Mouse (Mus musculus): Measurements from ENCODE around the gene Edar.
"Not testable (repeated sequence)": the region's sequence is repeated elsewhere in the genome, so short reads cannot be mapped to it uniquely, and the experiment has no call there.

Gene Edar

DNA sequence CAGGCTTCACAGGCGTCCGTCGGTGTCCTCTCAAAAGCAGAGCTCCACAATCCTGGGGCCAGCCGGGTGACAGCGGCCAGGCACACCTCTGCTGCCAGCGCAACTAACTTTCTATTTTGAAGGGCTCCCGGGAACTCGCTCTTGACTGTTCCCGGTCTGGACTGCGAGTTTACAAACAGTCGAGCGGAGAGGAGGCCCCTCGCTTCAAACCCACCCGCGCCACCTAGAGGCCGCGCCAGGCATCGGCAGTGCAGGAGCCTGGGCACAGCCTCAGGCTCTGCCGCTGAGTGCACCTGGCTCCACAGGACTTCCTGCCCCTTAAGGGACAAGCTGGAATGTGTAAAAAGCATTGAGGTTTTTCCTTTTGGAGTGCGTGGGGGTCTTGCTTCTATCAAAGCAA is at the start of gene Edar:
Edar (minus strand) TSS at position 122 of the 400 bp plus-strand sequence.
- peak; percentile 86 for DNase-seq

DNA sequence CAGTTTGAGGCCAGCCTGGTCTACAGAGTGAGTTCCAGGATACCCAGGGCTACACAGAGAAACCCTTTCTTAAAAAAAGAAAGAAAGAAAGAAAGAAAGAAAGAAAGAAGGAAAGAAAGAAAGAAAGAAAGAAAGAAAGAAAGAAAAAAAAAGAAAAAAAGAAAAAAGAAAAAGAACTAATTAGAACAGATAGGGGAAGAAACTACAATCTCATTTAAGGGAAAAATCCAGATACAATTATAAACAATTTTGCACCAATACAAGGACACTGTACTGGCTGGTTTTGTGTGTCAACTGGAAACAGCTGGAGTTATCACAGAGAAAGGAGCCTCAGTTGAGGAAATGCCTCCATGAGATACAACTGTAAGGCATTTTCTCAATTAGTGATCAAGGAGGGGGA is 42.7 kb upstream of the Edar start, which contains the start of gene Gm17542:
Gm17542 (minus strand) TSS at position 101 of the 400 bp plus-strand sequence.
- not testable (repeated sequence) for DNase-seq

DNA sequence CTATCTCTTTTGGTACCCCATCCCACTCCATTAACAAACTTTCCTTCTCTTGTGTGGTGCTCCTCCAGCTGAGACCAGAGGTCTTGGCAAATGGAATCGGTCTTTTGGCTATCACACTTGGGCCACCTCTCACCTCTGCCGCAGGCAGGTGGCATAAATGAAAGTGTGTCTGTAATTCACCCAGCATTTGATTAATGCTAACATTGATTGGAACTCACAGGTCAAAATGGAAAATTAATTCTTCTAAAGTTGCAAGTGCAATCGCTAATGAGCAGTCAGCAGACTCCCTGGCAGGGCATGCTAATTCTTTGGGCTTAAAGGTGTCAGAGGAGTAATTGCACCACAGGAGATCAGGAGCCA is 39.3 kb upstream of the Edar start:
- no peak for DNase-seq

DNA sequence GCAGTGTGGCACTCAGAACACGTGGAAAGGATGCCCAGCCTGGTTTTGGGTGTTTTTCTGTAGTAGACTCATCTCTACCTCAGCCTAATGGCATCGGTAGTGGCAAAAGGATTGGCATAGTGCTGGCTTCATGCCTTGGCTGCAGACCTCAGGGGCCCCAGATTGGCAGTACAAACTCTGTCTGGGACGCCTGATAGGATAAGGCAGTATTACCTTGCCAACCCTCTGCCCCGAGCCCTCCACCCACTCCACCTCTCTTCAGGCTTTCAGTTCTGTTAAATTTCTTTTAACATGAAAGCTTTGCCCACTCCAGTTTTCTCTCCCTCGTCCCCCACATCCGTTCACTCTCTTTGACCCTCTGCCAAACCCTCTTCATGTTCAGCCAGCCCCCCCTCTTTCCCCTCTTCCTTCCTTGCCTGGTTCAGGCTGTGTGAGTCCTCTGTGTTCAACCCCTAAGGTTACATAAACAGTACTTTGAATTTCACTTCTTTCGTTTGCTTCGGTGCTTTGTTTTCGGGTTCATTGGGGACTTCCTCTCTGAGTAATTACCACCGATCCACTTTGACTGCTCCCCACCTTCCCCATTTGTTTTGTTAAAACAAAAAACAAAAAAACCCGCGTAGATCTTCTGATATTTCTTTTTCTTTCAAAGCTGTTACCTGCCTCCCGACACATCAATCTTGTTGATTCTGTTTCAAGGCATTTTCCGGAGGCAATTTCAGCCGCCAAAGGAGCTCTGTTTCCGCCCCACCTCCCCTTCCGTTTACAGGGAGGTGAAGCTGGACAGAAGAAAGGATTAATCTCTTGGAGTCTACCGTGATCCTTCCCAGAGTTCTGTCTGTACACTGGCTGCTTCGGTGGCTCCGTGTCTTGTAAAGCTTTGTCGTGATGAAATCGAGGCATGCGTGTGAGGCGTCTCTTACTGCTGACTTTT is 38.7 kb upstream of the Edar start:
- DNase-seq, result no peak

DNA sequence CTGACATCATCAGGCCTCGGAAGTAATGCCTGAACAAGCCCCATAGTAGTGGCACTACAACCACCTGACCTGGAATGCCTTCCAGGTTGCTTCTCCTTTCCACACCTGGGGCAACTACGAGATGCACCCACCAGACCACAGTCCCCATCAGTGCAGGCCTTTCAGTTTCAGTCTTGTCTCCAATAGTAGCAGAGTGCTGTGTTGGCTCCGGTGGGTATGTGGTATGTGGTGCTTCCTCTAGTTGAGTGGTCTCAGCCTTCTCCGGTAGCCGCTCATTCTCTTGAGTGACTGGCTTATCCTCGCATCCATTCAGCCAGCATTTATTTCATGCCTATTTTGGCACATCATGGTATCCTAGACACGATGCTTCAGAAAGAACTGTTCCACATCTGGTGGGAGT is 37.8 kb upstream of the Edar start:
- no peak for DNase-seq

DNA sequence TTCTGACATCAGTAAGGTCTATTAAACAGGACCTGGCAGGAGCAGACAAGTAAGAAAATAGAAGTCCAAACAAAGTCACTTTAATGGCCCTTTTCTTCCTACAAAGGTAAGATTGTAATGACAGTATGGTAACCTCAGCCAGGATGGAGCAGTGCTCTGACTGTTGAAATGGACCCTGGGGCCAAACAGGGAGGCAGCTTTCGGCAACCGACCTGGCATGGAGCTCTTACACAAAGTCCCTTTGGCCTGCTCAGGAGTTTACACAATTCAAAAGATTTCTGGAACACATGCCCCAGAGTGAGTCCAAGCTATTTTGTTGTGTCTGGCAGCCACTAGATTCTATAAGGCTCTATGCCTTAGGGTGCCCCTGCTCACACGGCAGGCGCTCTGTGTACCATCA is 33.6 kb upstream of the Edar start:
- no peak for DNase-seq

DNA sequence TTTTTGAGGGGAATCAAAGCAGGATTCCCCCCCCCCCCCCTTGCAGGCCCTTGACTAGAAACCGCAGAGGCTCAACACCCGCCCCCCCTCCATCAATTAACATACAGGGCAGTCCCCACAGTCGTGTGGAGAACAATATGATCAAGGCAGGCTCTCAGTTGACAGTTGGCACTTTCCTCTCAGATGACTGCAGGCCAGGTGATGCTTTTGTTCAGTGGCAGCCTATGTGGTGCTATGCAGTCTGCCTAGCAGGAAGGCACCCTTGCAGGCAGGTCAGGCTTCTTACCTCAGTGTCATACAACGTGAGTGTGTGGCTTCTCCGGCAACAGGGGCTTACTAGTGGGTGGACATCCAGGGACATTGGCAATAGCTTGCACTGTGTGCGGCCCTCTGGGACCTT is 25.1 kb upstream of the Edar start:
- no peak for DNase-seq

DNA sequence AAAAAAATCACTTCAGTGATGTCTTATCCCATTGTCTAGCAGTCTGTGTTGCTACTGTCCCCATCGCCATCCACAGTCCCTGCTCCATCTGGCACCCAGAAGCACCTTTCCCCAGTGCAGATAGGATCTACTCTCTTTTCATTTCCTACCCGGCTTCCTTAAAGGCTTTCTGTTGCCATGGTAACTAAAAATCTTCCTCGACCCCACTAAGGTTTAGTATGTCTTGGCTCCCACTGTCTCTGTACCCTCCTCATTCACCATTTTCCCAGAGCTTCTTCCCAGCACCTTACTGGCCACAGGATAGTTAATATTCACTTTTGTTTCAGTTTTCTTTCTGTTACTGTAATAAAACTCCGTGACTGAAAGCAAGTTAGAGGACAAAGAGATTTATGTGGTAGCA is 24.7 kb upstream of the Edar start:
- no peak for DNase-seq

DNA sequence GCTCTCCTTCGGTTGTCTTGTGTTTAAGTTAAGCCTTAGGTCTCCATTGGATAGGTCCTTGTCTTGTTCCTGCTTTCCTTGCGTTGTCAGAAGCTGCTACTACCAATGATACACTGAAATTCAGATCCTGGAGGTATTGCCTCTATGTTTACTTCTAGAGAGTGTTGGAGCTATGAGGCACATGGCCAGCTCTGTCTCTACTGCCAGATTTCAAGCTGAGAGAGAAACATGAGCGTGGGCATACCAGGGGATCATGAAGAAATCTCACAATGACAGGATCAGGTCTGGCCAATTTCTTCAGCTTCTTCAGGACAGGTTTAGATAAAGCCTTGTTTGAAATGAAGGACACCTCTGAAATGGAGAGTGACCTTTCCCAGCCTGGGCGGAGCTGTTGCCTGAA is 23.5 kb upstream of the Edar start:
- DNase-seq, result no peak

- DNase-seq, result no peak
These were observed 15.6 kb upstream of the Edar start for GRCm38 (mm10) chr10:58691051-58691450.

DNA sequence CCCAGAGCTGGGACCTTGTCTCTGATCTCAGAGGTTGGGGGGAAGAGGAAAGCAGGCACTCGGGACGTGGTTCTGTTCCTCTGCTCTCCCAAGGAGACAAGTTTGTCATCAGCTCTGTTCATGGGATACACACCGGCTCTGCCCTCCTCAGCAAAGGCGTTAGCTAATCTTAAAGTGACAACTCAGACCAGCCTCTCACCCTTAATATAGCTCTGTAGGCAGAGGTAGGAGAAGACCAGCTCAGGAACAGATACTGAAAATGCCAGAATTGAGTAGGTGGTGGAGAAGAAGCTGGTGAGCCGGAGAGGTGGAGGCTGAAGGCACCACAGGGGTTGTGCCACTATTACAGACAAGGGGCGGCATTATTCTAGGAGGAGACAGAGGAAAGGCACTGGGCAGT is 3.8 kb upstream of the Edar start:
- DNase-seq, result no peak

DNA sequence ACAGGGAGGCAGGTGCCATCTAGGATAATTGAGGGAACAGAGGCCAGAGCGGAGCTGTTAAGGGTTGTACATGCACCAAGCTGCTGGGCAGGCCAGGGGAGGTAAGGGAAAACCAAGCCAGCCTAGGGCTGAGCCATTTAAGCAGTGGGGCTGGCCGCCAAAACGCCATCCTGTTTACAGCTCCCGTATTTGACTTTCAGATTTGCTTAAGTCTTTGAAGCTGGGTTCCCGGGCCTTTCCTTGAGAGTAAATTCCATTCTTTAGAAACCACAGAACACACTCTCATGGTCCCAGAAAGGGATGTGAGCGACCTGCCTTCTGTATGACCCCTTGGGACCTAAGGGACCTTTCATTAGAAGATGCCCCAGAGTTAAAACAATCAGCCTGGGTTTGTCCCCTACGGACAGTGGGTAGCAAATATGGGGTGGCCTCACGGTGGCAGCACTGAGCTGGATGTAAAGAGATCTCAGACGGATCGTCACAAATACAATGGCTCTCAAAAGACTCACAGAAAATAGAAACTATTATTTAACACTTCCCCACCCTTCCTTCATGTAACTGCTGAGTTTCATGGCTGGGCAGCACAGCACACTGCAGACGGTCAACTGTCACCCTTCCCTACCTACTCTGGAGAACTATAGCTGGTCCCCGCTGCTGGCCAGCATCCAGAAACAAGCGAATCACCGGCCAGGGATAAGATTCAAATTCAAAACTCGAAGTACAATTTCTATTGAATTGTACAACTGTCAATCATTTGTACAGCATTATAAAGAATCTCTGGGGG is 2.0 kb downstream of the Edar start:
- DNase-seq, result peak; percentile 89

- no peak for DNase-seq
These were observed 2.7 kb downstream of the Edar start for GRCm38 (mm10) chr10:58672557-58673277.

- DNase-seq, result no peak
These were observed 11.6 kb downstream of the Edar start for GRCm38 (mm10) chr10:58663868-58664267.

- DNase-seq, result peak; percentile 26
These were observed 12.0 kb downstream of the Edar start for GRCm38 (mm10) chr10:58663417-58663816.

DNA sequence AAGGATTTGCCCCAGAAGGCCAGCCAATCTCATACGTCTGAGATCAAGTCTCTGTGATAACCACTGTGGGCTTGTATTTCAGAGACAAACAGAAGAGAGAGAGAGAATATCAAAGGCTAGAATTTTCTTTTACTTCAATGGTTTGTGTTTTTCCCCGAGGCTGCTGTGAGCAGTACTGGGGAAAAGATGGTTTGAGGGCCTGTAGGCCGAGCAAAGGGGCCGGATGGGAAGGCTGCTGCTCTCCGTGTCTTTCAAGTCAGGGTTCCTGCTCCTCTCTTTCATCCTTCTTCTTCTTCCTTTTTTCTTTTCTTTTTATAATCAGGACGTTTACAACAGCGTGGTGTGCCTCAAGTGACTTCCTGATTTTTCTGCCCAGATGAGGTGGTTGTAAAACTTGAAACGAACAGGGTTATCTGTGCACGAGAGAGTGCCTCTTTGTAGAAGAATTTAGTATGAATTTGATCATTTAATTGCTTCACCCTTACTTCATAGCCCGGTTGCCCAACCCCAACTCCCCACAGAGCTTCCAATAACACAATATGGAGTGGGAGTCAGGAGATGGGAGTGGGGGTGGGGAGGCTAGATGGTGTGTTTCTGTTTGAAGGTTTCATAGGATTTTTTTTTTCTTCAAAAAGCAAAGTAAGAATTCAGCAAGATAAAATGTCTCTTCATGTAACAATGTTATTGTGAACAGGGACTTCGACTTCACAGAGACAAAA is 16.0 kb downstream of the Edar start:
- DNase-seq, result no peak

DNA sequence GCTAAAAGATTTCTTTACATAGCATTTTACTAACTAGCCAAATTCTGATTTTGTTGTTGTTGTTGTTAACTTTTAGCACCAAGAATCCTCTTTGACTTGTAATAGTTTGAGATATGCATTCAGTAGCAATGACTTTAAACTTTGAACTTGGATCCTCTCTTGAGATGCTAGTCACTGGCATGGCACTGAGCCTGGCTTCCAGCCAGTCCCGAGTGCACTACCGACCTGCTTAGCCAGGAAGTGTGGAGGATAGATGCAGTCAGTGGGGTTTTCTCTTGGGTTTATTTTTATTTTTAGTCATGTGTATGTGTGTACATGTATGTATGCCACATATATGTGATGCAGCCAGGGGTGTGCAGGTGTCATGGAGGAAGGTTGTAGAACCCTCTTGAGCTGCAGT is 17.7 kb downstream of the Edar start:
- DNase-seq, result no peak

GRCm38 (mm10) chr10:58653679-58654078 is 21.8 kb downstream of the Edar start:
- DNase-seq, result no peak

GRCm38 (mm10) chr10:58652418-58653394 is 22.7 kb downstream of the Edar start:
- DNase-seq, result no peak

- no peak for DNase-seq
These were observed 23.4 kb downstream of the Edar start for GRCm38 (mm10) chr10:58652045-58652417.

DNA sequence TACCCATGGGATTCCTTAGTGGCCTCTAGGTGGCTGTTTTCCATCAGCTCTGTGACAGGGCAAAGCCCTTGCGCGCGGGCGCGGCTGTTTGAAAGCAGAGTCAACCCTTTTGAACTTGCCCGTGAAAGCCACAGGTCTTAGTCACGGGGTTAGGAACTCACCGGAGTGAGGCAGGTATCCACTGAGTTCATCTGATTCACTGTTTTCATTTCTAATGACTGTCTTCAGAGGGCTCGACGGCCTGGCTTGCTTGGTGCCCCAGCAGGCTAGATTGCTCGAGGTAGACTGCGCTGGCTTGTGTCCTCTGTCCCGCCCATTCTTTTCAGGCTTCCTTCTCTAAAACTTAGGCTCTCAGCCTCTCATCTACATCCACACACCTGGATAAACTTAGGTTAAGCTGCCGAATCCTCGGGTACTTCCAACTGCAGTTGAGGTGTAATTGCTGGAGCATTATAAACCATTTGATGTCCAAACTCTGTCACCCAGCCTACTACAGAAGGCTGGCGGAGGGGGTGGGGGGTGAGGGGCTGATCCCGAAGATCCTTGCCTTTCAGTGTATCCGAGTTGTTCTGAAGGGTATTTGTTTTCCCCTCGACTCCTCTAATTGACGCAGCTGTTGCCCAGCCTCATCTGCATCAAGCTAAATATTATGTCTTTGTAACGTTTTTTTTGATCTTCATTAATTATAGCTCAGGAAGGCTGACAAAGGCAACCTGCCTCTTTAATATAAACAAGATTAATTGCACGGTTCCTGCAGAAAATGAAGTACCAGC is 24.0 kb downstream of the Edar start:
- DNase-seq, result no peak

Measured in right cerebral cortex, postnatal 14 days (tissue).